Mouse (Mus musculus): ENCODE data around the gene Ercc6. TPM values are rescaled to one million over a fixed set of nuclear protein-coding genes. Genes with fewer than 3 reads are reported as not detected.

Gene Ercc6
- polyA plus RNA-seq, 1 experiment: 12.0 TPM

- TF ChIP-seq CTCF (IDR thresholded peaks at IDR 0.05; ENCODE audit: extremely low read depth, insufficient read depth, low read length): no peak
- TF ChIP-seq POLR2A (IDR thresholded peaks at IDR 0.05; ENCODE audit: extremely low read depth, insufficient read depth, low read length): no peak
- Histone ChIP-seq H3K4me3 (ENCODE audit: insufficient read depth, low read length) (no peak overlapping the region), H3K27ac (ENCODE audit: insufficient read depth, low read length) (no peak overlapping the region), H3K4me1 (ENCODE audit: control insufficient read depth, insufficient read depth, low read length) (no peaks in the 10 kb centered on the region)
Observed at GRCm38 (mm10) chr14:32624811-32625210, 111.5 kb downstream of the Ercc6 start.

GRCm38 (mm10) chr14:32627271-32627670 is 114.0 kb downstream of the Ercc6 start:
- no peak overlapping the region for H3K4me3 ChIP-seq (ENCODE audit: insufficient read depth, low read length)
- TF ChIP-seq POLR2A (IDR thresholded peaks at IDR 0.05; ENCODE audit: extremely low read depth, insufficient read depth, low read length) (no peak), CTCF (IDR thresholded peaks at IDR 0.05; ENCODE audit: extremely low read depth, insufficient read depth, low read length) (no peak)
- no peaks in the 10 kb centered on the region for H3K4me1 ChIP-seq (ENCODE audit: control insufficient read depth, insufficient read depth, low read length)
- no peak overlapping the region for H3K27ac ChIP-seq (ENCODE audit: insufficient read depth, low read length)

- TF ChIP-seq CTCF (IDR thresholded peaks at IDR 0.05; ENCODE audit: extremely low read depth, insufficient read depth, low read length): no peak
- no peak for TF ChIP-seq POLR2A (IDR thresholded peaks at IDR 0.05; ENCODE audit: extremely low read depth, insufficient read depth, low read length)
- H3K4me1 ChIP-seq (ENCODE audit: control insufficient read depth, insufficient read depth, low read length): no peaks in the 10 kb centered on the region
Observed at GRCm38 (mm10) chr14:32628584-32628983, 115.3 kb downstream of the Ercc6 start.

More at GRCm38 (mm10) chr14:32628584-32628983, 115.3 kb downstream of the Ercc6 start:
- H3K4me3 ChIP-seq (ENCODE audit: insufficient read depth, low read length): no peak overlapping the region
- no peak overlapping the region for H3K27ac ChIP-seq (ENCODE audit: insufficient read depth, low read length)

Other genes with a start within 250 kb of the Ercc6 start
- gene Ogdhl, start 191.5 kb upstream of the Ercc6 start, polyA plus RNA-seq (2012; rRNA removed): 74.6 and 77.2 TPM in 2 replicates
- gene 1700024G13Rik, start 125.1 kb upstream of the Ercc6 start, polyA plus RNA-seq (2012; rRNA removed): 0.38 and 0.54 TPM in 2 replicates
- gene Slc18a3, start 48.7 kb upstream of the Ercc6 start, polyA plus RNA-seq (2012; rRNA removed): 0.32 and 0.75 TPM in 2 replicates
- 0.32 and 1.6 TPM in 2 replicates for gene Chat, start 47.5 kb upstream of the Ercc6 start, polyA plus RNA-seq (2012; rRNA removed)
- 0.06 TPM in 2 replicates for gene Prrxl1, start 85.9 kb downstream of the Ercc6 start, polyA plus RNA-seq (2012; rRNA removed)
- gene 3425401B19Rik, start 171.8 kb downstream of the Ercc6 start, polyA plus RNA-seq (2012; rRNA removed): 0.21 and 0.25 TPM in 2 replicates